Mouse (Mus musculus) liver, adult (tissue): ENCODE measurements around the gene Mgat5.

Experiments used
- GATA4 ChIP-seq: IDR thresholded peaks from 2 replicates; pipeline ENCODE4 v1.6.1; 2014; ENCODE audit warnings: mild to moderate bottlenecking, low read length; ENCODE audit not compliant: insufficient replicate concordance

The Mgat5 gene

DNA sequence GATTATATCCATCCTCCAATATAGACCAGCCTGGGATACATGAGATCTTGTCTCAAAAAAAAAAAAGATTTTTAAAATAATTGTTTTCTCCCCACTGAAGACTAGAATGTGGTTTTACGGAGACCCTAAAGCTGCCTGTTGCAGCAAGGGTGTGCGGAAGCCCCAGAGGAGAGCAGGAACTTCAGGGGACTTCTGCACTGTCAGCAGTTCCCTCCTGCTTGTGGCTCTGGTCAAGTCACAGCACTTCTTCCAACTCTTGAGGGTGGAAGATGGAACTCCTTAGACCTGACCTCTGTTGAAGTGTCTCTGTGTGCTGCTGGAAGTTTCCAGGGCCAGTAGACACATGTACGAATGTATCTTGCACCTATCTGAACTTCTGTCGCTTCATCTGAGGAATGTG lies 66.3 kb downstream of the Mgat5 start:
- TF ChIP-seq GATA4 = no peak

DNA sequence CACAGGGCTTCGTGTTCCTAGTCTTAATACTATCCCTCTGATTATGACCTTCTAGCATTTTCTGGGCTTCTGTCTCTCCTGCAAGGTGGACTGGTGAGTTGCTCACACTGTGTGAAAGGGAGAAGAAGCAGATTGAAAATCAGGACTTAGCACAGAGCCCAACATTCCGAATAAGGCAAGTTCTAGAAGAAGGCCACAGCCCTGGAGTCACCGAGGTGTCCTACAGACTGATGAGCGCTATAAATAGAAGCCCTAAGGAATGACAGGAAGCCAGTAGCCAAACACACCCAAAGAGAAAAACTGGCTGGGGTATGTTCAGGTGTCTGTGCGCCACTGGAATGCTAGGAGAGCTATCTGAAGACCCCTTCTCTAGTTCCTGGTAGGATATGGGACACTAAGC lies 68.5 kb downstream of the Mgat5 start:
- no peak for TF ChIP-seq GATA4

DNA sequence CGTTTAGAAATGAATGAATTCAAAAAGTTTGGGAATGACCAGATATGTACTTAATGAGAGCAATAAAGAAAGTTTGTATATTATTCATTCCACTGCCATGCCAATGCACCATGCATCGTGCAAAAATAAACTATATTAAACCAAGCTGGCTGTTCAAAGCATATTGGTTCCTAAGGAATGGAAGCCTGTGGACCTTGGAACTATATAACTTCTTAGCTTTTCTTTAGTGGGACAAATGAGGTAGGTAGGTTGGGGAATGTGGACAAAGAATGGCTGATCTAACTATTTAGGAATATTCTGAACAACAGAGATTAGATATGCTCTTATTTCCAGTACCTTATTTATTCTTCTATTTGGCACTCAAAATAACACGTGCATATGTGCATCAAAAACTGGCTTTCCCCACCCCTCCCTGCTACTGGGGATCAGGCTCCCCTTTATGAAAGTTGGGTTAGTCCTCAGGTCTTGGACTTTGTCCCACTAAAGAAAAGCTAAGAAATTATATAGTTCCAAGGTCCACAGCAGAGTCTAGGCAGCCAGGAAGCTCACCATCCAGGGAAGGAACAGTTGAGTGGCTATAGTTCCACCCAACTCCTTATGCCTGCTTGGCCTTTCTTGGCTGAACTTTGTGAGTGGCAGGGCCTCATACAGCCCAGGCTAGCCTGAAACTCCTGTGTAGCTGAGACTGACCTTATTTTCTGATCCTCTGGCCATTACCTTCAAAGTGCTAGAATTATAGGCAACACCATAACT lies 70.9 kb downstream of the Mgat5 start:
- TF ChIP-seq GATA4 = no peak

DNA sequence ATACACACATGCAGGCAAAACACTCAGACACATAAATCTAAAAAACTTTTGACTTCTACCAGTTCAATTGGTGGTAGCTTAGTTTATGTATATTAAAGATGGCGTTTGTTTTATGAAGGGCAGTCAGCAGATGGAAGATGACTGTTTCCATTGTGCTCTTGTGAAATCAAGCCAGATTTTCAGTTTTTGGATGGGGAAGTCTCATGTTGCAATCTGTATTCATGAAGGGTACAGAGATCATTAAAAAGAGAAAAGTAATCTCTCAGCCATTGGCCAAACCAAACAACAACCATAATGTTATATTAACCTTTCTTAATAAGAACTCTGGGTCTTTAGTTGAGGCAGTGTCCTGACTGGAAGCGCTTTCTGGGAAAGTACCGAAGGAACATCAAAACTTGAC lies 73.3 kb downstream of the Mgat5 start:
- no peak for TF ChIP-seq GATA4

DNA sequence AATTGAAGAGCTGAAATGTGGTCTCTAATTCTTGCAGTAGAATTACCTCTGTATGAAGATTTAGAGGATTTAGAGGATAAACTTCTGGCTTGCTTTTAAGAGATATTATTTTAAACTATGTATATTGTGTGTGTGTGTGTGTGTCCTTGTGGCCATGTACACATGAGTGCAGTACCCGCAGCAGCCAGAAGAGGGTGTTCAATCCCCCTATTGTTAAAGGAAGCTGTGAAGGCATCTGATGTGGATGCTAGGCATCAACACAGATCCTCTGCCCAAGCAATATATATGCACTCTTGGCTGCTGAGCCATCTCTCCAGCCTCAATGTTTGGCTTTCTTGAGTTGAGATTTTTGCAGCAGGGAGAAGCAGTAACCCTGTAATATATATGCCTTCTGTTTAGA lies 75.4 kb downstream of the Mgat5 start:
- no peak for TF ChIP-seq GATA4

DNA sequence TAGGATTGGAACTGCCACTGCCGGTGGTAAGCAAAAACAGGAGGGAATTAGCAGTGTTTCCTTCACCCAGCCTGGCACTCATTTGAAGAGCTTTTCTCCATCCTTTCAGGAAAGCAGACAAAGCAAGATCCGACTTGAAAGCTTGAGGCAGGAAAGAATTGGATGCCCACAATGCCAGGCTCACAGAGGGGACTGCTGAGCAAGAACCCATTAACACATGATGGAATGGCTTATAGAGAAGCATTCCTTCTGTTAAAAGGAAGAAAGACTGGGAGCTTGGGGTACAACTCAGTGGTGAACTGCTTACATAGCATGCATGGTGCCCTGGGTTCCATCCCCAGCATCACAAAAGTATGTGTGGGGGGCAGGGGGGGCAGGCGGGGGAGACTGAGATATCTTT lies 80.2 kb downstream of the Mgat5 start:
- TF ChIP-seq GATA4 = no peak

DNA sequence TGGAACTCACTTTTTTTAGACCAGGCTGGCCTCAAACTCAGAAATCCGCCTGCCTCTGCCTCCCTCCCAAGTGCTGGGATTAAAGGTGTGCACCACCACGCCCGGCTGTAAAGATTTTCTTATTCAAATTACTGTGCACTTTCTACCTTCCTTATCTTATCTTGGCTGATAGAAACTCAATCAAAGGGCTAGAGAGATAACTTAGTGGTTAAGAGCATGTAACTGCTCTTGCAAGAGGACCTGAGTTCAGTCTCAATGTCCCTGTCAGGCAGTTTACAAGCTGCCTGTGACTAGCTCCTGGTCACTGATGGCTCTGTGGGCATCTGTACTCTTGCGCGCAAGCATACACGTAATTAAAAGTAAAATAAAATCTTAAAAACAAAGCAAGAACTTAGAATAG lies 82.7 kb downstream of the Mgat5 start:
- no peak for TF ChIP-seq GATA4

DNA sequence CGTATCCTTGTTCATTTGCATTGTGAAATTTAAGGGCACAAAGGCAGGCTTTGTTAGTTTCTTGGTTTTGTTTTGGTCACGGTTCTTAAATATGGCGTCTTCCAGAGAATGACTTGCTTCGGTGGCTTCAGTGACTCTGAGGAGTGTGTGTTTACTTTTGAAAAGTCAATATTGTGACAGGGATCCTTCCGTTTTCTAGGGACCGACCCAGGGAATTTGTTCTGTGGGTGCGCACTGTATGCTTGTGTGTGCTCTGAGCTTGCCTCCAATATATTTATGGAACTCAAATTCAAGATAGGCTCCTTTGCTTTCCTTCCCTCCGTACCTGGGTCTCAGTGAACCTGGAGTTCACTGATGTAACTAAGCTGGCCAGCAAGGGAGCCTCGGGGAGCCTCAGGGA lies 86.1 kb downstream of the Mgat5 start:
- TF ChIP-seq GATA4 = no peak

DNA sequence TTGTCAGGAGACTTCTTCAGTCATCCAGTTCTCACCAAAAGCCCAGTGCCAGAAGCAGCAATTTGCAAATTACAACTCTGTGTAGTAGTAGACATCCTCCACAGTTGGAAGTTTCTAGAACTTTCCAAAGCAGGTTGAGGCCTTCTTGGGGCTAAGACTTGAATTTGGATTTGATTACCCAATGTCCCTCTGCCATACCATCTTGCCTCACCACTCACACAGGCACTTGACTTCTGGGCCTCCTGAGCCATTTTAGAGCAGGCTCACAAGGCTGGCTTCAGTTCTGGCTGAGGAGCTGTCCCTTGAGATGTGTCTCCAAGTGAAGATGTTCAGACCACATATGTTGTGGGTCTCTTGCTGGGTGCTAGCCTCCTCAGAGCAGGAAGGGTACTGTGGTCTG lies 86.9 kb downstream of the Mgat5 start:
- no peak for TF ChIP-seq GATA4

DNA sequence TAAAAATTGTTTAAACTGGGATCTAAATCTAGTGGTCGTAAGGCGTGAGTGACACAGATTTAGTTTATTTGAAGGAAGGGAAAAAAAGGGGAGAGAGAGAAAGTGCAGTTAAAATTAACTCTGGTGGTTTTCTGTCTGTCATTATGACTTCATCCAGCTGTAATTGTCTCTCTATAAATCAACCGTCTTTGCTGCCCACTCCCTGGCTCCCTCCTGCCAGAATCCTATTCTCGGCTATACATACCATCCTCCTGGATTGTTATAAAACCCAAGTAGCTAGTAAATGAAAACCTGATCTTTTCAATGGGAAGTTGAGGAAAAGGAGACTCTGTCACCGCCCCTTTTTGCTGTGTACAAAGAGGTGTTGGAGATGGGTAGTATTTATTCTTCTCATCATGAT lies 88.5 kb downstream of the Mgat5 start:
- no peak for TF ChIP-seq GATA4

DNA sequence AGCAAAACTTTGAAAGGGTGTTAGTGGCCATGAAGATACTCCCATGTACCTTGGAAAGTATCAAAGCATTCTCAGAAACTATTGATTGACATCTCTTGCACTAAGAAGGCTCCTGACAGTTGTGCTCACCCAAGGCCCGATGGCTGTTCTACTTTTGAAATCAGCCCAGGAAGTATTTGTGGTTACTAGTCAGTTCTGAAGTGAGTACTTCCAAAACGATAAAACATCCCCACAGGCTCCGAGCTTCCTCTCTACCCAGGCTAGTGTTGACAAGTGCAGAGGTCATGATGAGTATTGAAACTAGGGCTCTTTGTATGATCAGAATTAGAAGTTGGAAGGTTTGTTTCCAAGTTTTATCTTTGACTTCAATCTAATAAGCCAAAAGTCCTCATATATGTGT lies 92.0 kb downstream of the Mgat5 start:
- no peak for TF ChIP-seq GATA4

DNA sequence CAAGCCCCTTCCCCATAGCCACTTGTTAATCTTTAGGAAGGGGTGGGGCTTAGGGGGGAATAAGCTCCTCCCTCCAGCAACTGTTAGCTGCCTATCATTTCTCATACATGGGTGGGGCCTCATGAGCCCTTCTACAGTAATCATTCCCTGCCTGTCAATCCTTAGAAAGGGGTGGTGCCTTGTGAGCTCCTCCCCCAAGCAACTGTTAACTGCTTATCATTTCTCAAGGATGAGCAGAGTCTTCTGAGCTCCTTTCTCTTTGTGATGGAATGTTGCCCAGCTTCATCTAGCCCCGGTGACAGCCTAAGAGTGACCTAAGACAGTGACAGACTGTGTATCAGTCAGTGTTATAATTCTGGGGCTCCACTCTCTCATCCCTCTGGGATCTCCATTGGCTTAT lies 95.0 kb downstream of the Mgat5 start:
- TF ChIP-seq GATA4 = no peak

DNA sequence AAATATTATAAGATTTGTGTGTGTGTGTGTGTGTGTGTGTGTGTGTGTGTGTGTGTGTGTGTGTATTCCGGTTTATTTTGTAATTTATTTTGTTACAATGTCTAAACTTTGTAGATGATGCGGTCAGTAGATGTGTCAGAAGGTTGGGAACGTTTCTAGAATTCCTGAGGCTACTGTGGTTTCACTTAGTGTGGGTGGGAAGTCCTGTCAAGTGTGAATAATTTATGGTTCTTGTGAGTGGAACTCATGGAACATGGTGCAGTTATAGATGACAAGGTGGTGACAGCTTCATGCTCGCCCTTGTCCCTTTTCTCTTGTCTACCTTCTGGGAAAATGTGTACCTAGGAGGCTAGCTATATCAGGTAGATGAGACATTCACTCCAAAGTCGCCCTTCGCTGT lies 96.2 kb downstream of the Mgat5 start:
- TF ChIP-seq GATA4 = no peak

DNA sequence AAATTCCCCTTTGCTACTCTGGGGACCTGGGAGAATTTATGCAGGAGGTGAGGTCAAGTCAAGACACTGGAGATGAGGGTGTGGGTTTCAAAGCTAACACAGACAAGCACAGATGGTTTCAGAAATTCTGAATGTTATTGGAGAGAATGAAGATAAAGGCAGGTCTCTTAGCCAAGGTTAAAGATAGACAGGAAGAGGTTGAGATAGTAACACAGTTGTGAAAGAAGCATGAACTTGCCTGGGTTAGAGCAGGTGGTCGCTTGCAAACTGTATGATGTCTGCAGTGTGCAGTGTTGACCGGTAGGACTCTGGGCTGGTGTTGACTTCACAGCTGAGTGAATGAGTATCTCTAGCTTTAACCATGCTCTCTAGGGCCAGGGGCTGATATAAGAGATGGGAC lies 97.8 kb downstream of the Mgat5 start:
- TF ChIP-seq GATA4 = no peak

DNA sequence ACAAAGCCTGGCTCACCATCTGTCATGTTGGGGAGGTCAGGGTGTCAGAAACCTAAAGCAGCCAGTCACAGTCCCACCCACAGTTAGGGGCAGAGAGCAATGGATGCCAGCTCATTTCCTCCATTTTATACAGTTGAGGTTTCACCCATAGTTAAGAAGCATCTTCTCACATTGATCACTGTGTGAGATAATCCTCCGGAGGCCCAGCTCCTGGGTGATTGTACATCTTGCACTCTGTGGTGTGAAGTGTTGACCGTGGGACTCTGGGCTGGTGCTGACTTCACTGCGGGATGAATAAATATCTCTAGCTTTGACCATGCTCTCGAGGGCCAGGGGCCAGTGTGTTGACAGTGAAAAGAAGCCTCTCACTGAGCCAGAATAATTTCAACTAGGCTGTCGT lies 99.0 kb downstream of the Mgat5 start:
- no peak for TF ChIP-seq GATA4

DNA sequence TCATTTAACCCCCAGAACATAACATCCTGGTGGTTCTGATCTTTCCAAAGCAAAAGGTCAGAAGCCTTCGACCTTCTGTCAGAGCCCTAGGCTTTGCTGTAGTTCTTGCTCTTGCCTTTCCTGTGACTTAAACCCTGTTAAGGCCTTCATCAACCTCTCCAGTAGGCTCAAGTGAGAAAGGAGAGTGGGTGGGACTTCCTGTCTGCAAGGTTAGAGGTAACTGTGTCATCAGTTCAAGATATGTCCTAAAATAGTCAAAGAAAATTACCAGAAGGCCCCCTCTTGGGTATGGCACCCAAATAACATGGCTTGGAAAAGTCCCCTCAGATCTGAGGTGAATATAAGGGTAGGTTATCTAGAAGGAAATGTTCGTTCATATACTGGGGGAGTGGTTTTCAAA lies 99.5 kb downstream of the Mgat5 start:
- TF ChIP-seq GATA4 = no peak

DNA sequence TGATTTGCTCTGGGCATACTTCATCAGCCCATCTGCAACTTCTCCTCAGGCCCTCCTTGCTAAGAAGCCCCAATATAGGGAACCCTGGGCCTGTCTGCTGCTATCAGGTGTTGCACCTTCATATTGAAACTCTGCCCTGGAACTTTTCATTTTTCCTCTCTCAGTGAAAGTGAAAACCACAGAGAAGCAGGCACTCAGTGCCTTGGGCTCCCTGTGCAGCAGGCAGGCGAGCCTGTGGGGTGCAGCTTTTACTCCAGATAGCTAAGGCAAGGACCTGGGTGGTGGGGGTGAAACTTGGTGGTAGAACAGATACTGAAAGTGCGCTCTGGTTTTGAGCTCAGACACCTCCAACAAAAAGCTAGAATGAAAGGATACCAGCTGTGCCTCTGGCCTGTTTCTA lies 100.8 kb downstream of the Mgat5 start:
- no peak for TF ChIP-seq GATA4
